Mouse (Mus musculus) liver, adult (tissue): ENCODE results near the gene Col8a2.

Experiments
- GATA4 ChIP-seq: IDR thresholded peaks from 2 replicates; pipeline ENCODE4 v1.6.1; 2014; ENCODE audit warnings: mild to moderate bottlenecking, low read length; ENCODE audit not compliant: insufficient replicate concordance

The Col8a2 gene

DNA sequence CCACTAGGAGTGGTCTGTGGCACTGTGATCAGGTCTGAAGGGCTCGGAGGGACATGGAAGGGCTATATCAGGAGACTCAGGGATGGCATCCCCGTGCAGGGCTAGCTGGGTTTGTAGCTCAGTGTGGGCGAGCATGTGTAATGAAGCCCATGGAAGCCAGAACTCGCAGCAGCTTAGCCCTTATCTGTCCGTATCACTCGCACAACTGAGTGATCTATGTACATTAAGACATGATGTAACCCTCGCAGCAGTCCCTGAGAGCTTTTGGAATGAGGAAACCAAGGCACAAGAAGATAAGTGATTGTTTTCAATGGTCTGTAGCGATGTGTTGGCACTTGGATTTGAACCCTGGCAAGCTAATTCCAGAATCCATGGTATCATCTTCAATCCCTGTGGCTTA lies 3.0 kb upstream of the Col8a2 start:
- no peak for TF ChIP-seq GATA4

DNA sequence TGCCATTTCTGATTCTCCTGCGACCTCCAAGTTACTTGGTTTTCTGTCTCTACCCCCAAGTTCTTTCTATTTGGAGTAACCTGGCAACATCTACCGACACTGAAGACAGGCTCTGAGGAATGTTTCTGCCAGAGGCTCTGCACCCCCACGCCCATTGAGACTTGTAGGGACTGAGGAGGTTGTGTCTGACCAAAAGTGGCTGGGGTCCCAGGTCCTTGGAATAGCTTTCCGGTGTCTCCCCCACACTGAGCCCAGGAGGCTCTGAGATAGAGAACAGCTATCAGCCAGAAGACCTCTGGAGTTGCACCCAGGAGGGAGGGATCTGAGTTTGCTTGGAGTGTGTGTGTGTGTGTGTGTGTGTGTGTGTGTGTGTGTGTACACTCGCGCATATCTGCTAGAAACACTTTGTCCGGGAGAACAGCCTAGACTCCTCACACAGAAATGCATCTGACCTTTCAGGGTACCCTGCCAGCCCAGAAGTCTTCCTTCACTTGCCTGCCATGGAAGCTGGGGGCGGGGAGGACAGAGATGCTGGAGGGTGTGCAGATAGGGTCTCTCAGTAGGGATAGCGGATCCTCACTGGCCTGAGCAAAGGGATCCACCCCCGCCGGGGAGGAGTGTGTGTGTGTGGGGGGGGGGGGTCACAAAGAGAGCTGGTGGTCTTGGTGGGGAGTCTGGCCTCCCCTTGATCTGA lies 856 bp downstream of the Col8a2 start:
- no peak for TF ChIP-seq GATA4

DNA sequence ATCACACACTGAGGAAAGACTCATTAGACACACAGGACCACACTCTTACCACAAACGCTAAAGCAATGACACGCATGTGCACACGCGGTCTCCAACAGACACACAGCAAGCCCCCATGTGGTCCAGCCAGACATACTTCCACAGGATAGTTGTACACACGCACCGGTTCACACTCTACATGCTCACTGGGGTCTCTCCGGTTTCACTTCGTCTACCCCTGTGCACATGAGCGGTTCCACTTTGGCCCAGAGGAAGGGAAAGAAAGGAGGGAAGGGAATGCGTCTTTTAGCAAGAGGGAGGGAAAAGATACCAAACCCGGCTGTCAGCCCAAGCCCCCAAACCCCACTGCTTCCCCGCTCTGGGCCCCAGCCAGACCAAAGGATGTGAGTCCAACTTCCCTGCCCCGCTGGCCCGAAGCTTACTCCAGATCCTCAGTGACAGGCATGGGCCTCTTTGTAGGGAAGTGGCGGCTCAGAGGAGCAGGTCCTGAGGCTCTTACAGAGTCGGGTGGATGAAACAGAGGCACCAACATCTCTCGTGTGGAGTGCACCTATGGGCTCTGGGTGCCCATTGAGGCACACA lies 1.6 kb downstream of the Col8a2 start:
- TF ChIP-seq GATA4, result no peak

DNA sequence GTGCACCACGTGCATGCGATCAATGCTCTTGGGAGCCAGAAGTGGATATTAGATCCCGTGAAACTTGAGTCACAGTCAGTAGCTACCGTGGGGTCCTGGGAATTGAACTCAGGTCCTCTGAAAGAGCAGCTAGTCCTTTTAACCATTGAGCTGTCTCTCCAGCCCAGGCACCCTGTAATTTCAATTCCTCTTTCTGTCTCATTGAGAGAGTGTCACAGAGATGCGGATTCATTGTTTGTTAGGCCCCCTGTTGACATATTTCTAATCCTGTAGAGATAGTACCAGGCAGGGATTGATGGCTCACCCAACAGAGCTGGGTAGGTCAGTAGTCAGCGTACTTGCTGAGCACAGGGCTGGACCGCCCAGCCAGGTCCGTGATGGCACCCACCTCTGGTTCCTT lies 3.7 kb downstream of the Col8a2 start:
- no peak for TF ChIP-seq GATA4

DNA sequence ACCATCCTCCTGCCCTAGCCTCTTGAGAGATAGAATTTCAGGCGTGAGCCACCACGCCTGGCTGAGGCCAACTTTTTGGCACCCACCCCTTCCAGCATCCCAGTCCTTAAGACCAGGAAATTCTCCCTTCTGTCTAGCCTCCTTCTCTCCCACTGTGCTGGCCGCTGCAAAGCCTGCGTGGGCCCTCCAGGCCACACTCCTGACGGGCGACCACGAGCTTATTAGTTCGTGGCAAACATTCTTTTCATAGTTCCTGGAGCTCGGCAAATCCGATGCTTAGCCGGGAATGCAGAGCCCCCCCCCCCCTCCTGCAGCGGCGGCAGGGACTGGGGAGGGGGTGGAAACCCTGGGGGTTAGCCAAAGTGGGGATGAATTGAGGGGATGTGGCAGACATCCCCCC lies 4.6 kb downstream of the Col8a2 start:
- no peak for TF ChIP-seq GATA4

DNA sequence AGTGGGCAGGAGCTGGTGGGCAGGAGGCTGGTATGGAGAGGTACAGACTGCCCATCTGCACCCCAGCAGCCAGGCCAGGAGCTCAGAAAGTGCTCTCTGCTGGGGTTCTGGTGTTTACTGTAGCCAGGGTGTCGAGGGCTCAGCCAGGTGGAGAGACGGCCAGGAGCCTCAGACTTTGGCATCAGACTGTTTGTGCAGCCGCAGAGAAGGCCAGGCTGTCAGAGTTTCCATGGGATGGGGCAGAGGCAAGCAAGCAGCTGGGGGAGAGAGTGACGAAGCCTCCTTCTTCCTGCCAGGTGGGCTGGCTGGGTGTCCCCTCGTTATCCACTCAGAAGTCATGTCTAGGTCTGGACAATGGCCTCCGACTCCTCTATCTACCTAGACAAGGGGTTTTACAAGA lies 8.6 kb downstream of the Col8a2 start:
- TF ChIP-seq GATA4, result no peak

DNA sequence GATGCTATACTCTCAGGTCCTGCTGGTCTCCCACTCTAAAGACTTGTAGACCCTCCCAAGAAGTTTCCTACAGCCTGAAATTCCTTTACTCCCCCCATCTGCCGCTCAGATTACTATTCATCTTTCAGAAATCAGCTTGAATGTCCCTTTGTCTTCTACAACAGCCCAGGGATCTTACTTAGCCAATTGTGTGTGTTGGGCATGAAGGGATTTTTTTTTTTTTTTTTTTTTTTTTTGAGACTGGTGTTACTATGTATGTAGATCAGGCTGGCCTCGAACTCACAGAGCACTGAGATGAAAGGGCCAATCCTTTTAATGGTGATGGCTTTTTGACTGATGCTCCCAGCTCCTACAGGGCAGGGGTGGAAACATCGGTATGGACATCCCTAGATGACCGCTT lies 9.3 kb downstream of the Col8a2 start:
- TF ChIP-seq GATA4, result no peak

DNA sequence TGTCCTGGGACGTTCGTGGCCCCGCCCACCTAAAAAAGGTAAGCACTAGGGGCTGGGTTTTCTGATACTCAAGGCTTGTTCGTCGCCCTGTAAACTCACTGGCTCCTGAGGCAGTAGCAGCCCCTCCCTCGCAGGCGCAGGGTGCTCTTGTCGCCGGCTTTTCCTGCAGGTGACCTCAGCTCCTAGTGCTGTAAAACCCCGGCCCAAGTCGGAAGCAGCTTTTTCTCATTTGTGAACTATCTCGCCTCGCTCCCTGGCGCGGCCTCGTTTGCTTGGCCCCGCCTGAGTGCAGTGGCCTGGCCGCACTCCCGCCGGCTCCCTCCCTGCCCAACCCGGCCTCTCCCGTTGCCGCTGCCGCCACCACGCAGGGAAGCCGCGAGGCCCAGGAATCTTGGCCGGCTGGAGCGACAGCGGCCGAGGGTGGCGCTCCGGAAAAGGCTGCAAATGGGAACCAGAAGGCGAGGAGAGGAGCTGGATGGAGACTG lies 10.1 kb downstream of the Col8a2 start:
- TF ChIP-seq GATA4, result no peak

DNA sequence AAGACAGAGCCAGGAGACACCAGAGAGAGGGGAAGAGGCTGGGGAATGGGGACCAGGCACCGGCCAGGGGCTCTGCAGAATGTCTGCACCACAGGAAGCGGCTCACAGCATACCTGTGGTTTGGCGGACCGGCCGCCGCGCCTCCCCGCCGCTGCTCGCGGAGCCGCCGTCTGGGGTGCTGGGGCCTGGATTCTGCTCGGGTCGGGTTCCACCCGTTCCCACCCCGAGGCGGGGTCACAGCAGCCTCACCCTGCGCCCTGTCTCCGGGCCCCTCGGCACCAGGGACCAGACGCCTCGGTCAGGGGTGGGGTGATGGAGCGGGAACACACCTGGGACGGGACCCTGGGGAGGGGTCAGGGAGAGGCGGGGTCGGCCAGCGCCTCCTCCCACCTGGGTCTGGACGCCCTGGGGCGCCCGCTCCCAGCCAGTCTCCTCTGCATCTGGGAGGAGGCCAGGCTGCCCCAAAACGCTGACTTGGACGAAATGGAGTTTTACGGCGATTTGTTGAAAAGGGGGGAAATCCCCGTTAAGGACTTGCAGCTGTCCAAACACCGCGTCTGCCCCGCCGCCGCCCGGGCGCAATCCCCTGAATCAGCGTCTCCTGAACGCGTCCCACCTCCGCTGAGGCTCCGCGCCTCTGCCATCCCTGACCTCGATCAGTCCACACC lies 14.5 kb downstream of the Col8a2 start:
- TF ChIP-seq GATA4, result no peak

DNA sequence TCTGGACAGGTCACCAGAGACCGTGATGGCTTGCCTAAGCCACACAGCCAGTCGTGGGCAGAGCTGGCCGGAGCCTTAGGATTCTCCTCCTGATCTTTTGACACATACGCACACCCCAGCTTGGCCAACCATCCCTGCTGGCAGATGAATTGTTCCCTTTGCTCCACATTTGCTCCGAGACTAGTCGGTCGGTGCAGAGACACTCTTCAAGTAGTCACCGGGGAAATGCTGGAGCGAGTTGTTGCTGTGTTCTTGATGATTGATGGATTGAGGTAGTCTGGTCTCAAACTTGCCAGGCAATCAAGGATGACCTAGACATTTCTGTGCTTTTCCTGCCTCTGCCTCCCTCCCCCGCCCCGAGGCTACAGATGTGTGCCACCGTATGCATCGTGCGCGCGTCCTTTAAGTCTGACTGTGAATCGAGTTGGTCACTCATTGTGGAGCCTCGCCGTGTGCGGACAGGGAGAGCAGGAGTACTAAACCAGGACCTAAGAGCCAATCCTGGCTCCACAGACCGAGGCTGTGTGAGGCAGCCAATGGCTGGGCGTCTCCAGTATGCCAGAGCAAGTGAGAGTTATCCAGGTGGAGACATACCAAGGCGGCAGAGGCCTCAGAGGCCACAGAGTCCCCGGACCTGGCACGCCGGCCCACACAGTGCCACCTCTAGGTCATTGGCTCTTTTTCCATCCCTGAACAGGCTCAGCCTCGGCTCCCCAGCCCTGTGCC lies 15.2 kb downstream of the Col8a2 start:
- no peak for TF ChIP-seq GATA4

DNA sequence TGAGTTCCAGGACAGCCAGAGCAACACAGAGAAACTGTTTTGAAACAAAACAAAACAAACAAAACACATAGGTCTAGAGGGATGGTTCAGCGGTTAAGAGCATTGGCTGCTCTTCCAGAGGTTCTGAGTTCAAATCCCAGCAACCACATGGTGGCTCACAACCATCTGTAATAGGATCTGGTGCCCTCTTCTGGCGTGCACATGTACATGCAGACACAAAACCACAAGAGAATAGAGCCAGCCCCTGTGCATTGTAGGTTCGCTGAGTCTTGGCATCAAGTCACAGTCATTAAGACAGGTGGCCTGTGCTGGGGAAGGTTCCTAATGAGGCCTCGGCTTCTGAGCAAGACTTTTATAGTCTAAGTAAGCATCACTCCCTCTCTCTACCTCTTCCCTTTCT lies 17.3 kb downstream of the Col8a2 start:
- no peak for TF ChIP-seq GATA4

DNA sequence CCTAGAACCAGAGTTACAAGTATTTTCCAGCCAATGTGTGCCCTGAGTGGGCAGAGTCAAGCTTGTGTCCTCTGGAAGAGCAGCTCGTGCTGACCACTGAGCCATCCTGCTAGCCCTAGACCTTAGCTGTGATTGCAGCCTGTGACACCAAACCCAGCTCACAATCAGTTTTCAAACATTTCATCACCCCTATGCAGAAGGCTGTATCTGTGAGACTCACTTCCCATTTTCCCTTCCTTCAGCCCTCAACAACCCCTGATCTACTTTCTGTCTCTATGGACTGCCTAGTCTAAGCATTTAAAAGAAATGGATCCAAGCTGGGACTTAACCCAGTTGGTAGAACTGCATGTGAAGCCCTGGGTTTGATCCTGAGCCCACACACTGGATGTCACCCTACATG lies 18.8 kb downstream of the Col8a2 start:
- TF ChIP-seq GATA4, result no peak

DNA sequence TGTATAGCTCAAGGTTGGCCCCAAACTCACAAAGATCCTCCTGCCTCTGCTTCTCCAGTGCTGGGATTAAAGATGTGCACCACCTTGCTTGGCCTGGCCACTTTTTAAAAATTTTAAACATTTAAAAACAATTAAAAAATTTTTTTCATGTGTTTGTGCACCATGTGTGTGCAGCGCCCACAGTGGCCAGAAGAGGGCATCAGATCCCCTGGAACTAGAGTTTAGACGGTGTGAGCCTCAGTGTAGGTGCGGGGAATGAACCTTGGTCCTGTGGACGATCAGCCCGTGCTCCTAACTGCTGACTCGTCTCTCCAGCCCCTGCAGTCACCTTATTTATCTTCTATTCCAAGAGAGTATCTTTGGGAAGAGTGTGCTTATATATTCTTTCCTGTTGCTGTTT lies 19.5 kb downstream of the Col8a2 start:
- no peak for TF ChIP-seq GATA4

DNA sequence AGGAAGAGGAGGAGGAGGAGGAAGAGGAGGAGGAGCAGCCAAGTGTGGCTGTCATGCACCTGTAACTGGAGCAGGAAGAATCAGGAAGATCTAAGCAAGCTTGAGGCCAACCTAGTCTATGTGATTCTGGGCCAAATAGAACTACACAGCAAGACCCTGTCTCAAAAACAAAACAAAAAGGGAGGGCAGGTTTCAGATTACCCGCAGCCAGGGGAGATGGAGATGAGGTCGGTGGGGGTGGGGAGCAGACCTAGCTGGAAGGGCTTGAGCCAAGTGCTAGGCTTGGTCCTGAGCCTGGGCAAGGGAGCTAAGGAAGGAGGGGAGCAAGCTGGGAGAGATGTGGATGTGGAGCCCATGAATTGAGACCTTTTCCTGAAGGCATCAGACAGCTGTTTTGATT lies 20.2 kb downstream of the Col8a2 start:
- no peak for TF ChIP-seq GATA4

DNA sequence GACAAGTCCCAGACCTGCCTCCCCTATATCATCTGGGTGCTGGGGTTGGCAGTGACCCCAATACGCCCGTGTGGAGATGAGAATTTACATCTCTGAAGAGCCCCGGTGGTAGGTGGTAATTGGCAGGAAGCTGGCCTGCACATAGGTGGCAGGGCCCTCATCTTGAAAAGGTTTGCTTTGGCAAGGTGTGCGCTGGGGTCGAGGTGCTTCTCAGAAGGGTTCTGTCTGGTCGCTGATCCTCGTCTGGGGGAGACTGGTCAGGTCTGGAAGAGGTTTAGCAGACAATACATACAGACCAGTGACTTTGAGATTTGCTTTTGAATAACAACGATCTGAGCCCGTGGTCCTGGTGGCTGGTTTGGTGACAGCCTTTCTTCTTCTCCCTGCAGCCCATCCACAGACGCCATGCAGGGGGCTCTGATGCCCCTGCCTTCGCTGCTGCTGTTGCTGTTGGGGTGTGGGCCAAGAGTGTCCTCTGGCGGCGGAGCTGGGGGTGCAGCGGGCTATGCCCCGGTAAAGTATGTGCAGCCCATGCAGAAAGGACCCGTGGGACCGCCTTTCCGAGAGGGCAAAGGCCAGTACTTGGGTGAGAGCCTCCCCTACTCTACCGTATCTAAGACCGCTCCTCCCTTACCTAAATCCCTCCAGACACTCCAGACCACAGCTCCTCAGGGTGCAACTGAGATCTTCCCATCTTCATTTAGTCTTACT lies 22.8 kb downstream of the Col8a2 start:
- no peak for TF ChIP-seq GATA4
